Mouse (Mus musculus) olfactory bulb, adult 2 months (tissue): ENCODE results near the gene Gm29110. TPM values are rescaled to one million over a fixed set of nuclear protein-coding genes. Genes with fewer than 3 reads are reported as not detected.
"Not testable (repeated sequence)": the region's sequence is repeated elsewhere in the genome, so short reads cannot be mapped to it uniquely, and the experiment has no call there.

Source experiments
- H3K27ac ChIP-seq: fragments of 200-500 bp; 2 replicates; pipeline ENCODE4 v1.5.1; 2012; ENCODE audit warnings: low read depth, low read length; ENCODE audit not compliant: insufficient read depth
- H3K4me1 ChIP-seq: fragments of 200-500 bp; 2 replicates; pipeline ENCODE4 v1.6.1; 2012; ENCODE audit warnings: low read length; ENCODE audit not compliant: control insufficient read depth, insufficient read depth
- H3K4me3 ChIP-seq: fragments of 200-500 bp; 2 replicates; pipeline ENCODE4 v1.5.1; 2012; ENCODE audit warnings: mild to moderate bottlenecking, low read depth, low read length, moderate library complexity; ENCODE audit not compliant: insufficient read depth
- WGBS: fragments of 180-500 bp; shearing (Covaris S2); methylation state at CpG from one replicate; pipeline ENCODE4 v1.1.7; 2018; 5-methylcytosine and 5-hydroxymethylcytosine counted together
- polyA plus RNA-seq: library from polyadenylated mRNA; stranded (reverse); fragments of >200 nt; gene quantifications from 2 replicates; pipeline ENCODE4 v1.2.4, GENCODE M21; 2012; ENCODE audit warnings: low replicate concordance; ENCODE audit not compliant: missing spikeins, insufficient read depth, insufficient read length

Gene Gm29110
- not detected in 2 replicates for polyA plus RNA-seq

DNA sequence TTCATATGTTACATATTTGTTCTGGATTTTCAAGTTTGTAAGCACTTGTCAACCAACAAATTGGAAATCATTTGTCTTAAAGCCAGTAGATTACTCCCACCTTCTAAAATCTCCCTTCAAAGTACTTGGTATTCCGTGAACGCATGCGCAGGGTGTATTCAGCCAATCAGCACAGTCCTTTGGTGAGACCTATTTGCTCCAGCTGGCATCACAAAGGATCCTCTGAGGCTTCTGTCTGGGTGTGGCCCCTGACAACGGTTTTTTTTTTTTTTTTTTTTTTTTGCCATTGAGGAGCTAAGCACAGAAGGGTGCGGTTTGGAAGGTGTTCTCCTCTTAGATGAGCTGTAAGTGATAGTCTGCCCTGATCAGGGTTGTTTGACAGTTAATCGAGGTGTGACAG, at the start of gene Gm29110:
TSS of gene Gm29110 (plus strand) at position 301 of the 400 bp plus-strand sequence.
- H3K4me3 ChIP-seq, H3K27ac ChIP-seq, H3K4me1 ChIP-seq: not testable (repeated sequence)
- WGBS: 96% methylated on average over 5 of the region's 6 CpGs

Other genes with a start within 250 kb of the Gm29110 start
- not detected in 2 replicates for gene Gm21913, start 153.4 kb downstream of the Gm29110 start, polyA plus RNA-seq